Mouse (Mus musculus): ENCODE measurements around the gene Lrmda.

Gene Lrmda

GRCm38 (mm10) chr14:22019252-22019948 lies at the start of gene Lrmda:
Gene Lrmda (plus strand): TSS chr14:22019712.
- DNase-seq (ENCODE audit: low read depth), result no peak

GRCm38 (mm10) chr14:21981462-21981861 lies 38.0 kb upstream of the Lrmda start:
- DNase-seq (ENCODE audit: low read depth), result no peak

- no peak for DNase-seq (ENCODE audit: low read depth)
These were observed 37.4 kb upstream of the Lrmda start for GRCm38 (mm10) chr14:21982096-21982591.

GRCm38 (mm10) chr14:21982592-21983310 lies 36.8 kb upstream of the Lrmda start:
- no peak for DNase-seq (ENCODE audit: low read depth)

DNA sequence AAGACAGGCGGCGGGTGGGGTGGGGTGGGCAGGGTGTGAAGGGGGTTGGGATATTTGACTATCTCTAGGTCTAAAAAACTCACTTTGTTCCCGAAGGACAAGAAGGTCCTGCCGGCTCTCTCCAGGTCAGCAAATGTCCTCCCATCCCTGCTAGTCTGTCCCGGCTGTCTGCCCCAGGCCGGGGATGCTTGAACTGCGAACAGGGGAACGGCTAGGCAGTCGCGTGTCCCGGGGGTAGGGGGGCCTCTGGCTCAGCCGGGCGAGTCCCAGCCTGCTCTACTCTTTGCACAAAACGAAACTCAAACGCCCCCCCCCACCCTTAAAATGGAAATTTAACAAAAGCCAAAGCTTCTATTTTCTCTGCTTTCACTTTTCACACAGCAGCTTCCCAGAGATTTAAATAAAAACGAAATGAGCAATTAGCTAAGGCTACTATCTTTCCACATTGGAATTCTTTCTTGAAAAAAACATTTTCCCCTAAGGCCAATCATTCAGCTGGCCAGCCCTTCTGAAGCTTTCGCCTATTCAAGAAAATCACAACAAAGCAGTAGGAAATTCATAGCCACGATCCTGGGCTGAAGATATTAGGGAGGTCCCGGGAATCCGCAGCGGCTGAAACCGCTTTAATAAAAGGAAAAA lies 36.1 kb upstream of the Lrmda start:
- no peak for DNase-seq (ENCODE audit: low read depth)

DNA sequence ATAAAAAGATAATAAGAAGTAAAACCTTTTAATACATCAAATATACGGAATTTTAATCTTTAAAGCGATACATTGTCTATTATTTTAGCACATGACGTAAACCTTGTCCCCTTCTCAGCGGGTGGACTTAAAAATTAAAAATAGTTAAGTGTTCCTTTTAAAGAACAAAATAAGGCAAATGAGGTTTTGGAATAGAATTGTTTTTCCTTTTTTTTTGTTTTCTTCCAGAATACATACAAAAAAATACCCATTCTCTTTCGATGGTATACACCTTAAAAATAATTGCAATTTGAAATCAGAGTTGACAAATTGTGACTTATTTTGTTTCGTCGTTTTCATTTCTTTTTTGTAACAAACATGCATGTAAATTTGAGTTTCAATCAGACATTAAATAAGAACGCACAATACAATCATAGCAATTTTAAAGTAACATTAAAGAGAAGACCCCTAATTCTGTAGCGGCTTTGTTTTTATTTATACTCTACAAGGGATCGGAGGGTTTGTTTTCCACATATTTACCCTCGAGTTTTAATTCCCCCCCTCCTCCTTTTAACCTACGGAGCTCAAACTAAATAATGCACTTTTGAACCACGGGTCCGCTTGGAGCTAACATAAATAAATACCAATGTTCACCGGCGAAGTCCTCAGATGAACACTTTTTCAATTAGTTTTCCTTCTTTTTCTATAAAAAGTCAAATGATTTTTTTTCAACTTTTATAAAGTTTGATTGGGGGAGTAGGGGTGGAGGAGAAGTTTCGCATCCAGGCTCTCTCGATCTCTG lies 35.4 kb upstream of the Lrmda start:
- DNase-seq (ENCODE audit: low read depth), result no peak

GRCm38 (mm10) chr14:21984757-21985425 lies 34.6 kb upstream of the Lrmda start:
- DNase-seq (ENCODE audit: low read depth), result no peak

- DNase-seq (ENCODE audit: low read depth), result no peak
These were observed 34.0 kb upstream of the Lrmda start for GRCm38 (mm10) chr14:21985426-21985931.

- DNase-seq (ENCODE audit: low read depth), result no peak
These were observed 33.4 kb upstream of the Lrmda start for GRCm38 (mm10) chr14:21985981-21986732.

- no peak for DNase-seq (ENCODE audit: low read depth)
These were observed 32.5 kb upstream of the Lrmda start for GRCm38 (mm10) chr14:21986733-21987659.

DNA sequence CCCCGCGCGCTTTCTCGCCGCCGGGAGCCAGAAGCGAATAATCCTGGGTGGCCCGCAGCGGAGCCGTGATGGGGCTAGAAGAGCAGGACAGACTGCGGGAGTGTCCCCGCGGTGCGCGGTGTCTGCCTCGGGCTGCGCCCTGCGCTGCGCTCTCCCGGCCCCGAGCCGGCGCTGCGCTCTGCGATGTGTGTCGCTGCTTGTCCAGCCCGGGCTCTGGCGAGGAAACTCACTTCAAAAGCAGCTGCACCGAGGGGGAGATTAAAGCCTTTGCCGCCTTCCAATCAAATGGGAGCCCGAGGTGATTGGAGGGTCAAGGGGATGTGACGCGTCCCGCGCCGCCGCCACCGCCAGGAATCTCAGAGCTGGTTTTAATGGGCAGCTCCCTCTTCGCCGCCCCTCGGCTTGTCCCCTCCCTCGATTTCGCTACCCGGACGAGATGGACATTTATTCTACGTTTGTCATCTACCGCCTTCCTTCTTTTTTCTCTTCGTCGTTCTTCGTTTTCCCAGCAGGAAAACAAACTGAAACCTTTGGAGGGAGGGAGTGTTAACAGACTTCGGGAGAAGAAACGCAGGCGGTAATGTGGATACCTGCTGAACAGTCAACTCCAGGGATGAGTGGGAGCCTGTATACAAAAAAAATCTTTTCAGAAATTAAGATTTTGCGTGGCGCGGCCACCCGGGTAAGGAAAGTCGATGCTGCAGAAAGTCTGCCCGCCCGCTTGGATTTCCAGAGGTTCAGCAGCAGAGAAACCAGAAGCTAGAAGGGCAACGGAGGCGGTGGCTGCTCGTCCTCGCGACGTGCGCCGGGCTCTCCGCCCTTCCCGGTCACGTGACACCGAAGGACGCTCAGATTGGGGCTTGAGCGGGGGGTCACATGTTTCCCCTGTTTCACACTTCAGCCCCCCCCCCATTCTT lies 31.6 kb upstream of the Lrmda start:
- no peak for DNase-seq (ENCODE audit: low read depth)

DNA sequence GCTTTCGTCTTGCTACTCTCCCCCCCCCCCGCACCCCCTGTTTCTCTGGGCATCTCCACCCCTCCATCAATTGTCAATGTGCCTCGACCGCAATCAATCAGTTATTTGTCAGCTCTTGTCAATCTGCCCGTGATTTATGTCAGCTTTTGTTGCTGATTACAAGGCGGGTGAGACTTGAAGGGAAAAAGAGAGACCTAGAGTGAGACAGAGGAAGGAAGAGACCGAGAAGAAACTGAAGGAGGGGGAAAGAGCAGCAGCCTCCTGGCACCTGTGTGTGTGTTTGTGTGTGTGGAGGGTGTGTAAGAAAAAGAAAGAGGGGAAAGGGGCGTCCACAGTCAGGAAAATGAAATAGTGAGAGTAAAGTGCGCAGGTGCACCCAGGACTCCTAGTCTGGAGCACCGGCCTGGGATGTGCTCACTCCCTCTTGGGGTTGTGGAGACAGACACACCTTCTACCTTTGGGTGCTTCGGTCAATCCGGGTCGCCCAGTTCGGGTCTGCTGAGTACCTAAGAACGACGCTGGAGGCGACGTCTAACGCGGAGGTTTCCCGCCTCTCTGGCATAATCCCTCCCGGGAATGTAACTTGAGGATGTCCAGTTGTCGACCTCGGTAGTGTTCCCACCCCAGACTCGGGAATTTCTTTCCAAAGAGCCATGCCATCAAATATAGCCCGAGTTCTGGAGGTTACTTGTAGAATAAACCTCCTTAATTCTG lies 30.8 kb upstream of the Lrmda start:
- no peak for DNase-seq (ENCODE audit: low read depth)

DNA sequence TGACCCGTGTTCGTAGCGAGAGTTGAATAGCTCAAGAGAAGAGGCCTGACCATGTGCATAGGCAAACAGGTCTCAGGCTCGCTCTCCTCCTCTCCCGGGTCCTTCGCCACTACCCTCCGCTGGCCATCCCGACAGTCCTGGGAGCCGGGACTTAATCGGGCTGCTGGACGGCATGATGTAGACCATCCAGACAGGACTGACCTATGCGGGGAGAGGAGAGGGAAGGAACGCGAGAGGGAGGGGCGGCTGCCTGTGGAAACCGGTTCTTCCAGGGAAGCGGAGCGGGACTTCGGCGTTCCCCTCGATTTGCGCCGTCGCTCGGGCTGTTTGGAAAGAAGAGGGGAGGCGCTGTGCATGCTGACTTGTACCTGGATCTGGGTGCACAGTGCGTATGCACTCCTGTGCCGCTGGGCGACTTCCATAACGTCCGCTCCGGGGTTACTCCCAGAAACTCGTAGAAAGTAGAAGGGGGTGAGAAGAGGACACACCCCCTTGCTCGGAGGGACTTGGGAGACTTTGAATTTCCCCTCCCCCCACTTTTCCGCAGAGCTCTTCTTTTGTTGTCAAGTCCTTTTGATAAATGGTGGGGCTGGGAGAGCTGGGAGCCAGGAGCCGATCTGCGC lies 30.1 kb upstream of the Lrmda start, which contains the start of gene Zfp503:
TSS of gene Zfp503 (minus strand) at position 311 of the 623 bp plus-strand sequence.
- no peak for DNase-seq (ENCODE audit: low read depth)

GRCm38 (mm10) chr14:21990321-21991021 lies 29.0 kb upstream of the Lrmda start:
- DNase-seq (ENCODE audit: low read depth), result no peak

GRCm38 (mm10) chr14:21991251-21991780 lies 28.2 kb upstream of the Lrmda start:
- DNase-seq (ENCODE audit: low read depth), result no peak

DNA sequence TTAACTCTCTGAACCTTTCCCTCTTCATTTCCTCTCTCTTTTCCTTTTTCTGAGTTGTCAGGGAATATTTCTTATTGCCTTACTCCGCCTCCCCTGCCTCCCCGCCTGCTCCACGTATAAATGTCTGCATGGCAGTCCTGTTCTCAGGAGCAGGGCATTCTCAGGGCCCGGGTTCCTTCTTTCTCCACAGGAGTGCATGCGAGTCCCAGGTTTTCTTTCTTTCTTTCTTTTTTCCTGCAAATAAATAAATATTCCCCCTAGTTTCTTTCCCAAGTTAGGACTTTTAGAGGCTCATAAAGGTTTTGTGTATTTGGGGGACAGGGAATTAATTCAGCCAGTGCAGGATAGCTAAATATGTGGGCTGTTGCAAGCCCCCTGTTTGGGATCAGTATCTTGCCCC lies 27.7 kb upstream of the Lrmda start:
- DNase-seq (ENCODE audit: low read depth), result no peak
